In the genomic region with DNA sequence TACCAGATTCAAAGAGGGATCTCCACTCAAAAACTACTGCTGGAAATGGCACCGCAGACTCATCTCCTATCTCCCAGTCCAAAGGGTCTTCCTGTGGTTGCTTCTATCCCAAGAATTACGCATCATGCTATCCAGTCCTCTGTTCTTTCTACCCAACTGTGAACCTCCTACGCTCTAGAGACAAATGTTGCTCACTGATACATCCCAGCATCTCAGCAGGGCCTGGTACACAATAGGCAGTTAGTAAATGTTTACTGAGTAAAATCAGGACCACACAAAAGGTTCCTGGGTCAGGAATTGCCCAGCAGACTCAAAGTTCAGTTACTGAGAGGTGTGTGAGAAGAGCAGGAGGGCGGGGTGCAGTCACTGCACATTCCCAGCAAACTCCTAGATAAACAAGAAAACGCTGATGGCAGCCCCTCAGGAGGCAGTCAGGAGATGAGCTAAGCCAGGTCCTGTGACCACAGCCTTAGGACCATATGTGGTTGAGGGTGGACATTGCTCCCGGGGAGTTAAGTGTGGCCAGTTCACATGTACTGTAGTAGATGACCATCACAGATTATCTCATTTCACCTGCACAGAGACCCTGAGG, we compare ENCODE assay signal across 23 mouse cellular contexts. TPM values are rescaled to one million over a fixed set of nuclear protein-coding genes. Genes with fewer than 3 reads are reported as not detected.
A peak's percentile ranks its signal among the peaks of the same experiment; 100 is the strongest.
DNase-seq lines count a peak whose midpoint lies in the region; ATAC-seq and TF ChIP-seq lines count a peak whose summit lies in the region.
"Had no signal": no experiment of that assay in that cellular context is flagged by ENCODE, and none has a peak within 500 bp of the region (broad histone marks: within the 10 kb centered on the region; RNA-seq: fewer than 3 reads in every experiment).

No protein-coding gene starts in this region.

- 76% methylated on average over 6 of the region's 6 CpGs for WGBS in heart, adult 2 months
- WGBS in lung, embryonic 15.5 days: 74% methylated on average over 6 of the region's 6 CpGs
- 56% methylated on average over 6 of the region's 6 CpGs for WGBS in intestine, postnatal 0 days

- H3K9me3 ChIP-seq in lung, embryonic 15.5 days: no peaks in the 10 kb centered on the region
- H3K9me3 ChIP-seq in intestine, postnatal 0 days (ENCODE audit: control insufficient read depth): no peaks in the 10 kb centered on the region
- H3K9me3 ChIP-seq: heart, embryonic 13.5 days; hindbrain, embryonic 10.5 days; liver, embryonic 15.5 days; stomach, embryonic 15.5 days had no signal

- TF ChIP-seq EP300 in heart, adult 2 months (IDR thresholded peaks at IDR 0.05; ENCODE audit: insufficient read depth, low read depth, low read length): no peak

- no peak overlapping the region for H3K4me3 ChIP-seq in heart, adult 2 months
- no peak overlapping the region for H3K4me3 ChIP-seq in lung, embryonic 15.5 days
- no peak overlapping the region for H3K4me3 ChIP-seq in intestine, postnatal 0 days (ENCODE audit: low read depth, low read length)
- H3K4me3 ChIP-seq: heart, embryonic 13.5 days; hindbrain, embryonic 10.5 days; liver, embryonic 15.5 days; stomach, embryonic 15.5 days had no signal

- no peak for ATAC-seq in lung, embryonic 15.5 days (ENCODE audit: borderline replicate concordance, extremely low read depth, low FRiP score, low TSS enrichment)
- peak; percentile 60 for ATAC-seq in intestine, postnatal 0 days

- no peak for DNase-seq in heart, adult 2 months
- no peak for DNase-seq in heart, postnatal 10 days
- no peak for DNase-seq in lung, adult 18-20 months
- peak; percentile 74 to 87 for DNase-seq in kidney, postnatal 25 days
- DNase-seq in cerebellum, postnatal 14 days: no peak
- no peak for DNase-seq in c-Kit-positive CD71-positive TER-119-positive erythroid progenitor cells, embryonic 14.5 days (ENCODE audit: low spot score)
- DNase-seq: adrenal gland, postnatal 10 days; cerebellum, adult 9-10 months; gastrocnemius, postnatal 25 days; thymus, adult 2 months had no signal

- H3K27me3 ChIP-seq in heart, adult 2 months (ENCODE audit: control insufficient read depth, insufficient read depth, low read length): no peaks in the 10 kb centered on the region
- peaks cover 8% of the 10 kb centered on the region; the same call in 1 of the 2 replicates for H3K27me3 ChIP-seq in lung, embryonic 15.5 days
- no peaks in the 10 kb centered on the region for H3K27me3 ChIP-seq in intestine, postnatal 0 days (replicated peaks; ENCODE audit: control insufficient read depth, insufficient read depth, low read length)
- H3K27me3 ChIP-seq: stomach, embryonic 15.5 days had no signal

- TF ChIP-seq CTCF in heart, adult 2 months (IDR thresholded peaks at IDR 0.05): no peak
- no peak for TF ChIP-seq CTCF in intestine, postnatal 0 days (IDR thresholded peaks at IDR 0.05; ENCODE audit: low read depth)

- intact Hi-C loops in heart, adult 2 months (cut with DNase I): loop anchor here (2.0 to 10.0 kb wide), 2 partner anchors 98 to 190 kb away; a partner anchor contains a TSS
- intact Hi-C loops in heart, postnatal 10 days (cut with DNase I): no loop called here

- no peak for TF ChIP-seq POLR2A in heart, adult 2 months (IDR thresholded peaks at IDR 0.05; ENCODE audit: insufficient read depth, low read depth, low read length)

- no peak overlapping the region for H3K4me2 ChIP-seq in lung, embryonic 15.5 days
- no peak overlapping the region for H3K4me2 ChIP-seq in intestine, postnatal 0 days (replicated peaks; ENCODE audit: low read depth)
- H3K4me2 ChIP-seq: heart, embryonic 13.5 days; liver, embryonic 15.5 days had no signal

- H3K27ac ChIP-seq in heart, adult 2 months: peak overlapping the region; percentile 88
- H3K27ac ChIP-seq in lung, embryonic 15.5 days: 0 out of 2 replicates have a peak overlapping the region, but pooled peaks have one; percentile 37
- peak overlapping the region; percentile 99 for H3K27ac ChIP-seq in intestine, postnatal 0 days (ENCODE audit: low read depth, low read length)
- H3K27ac ChIP-seq: hindbrain, embryonic 10.5 days; liver, embryonic 15.5 days had no signal

- H3K36me3 ChIP-seq in heart, adult 2 months (ENCODE audit: control insufficient read depth, insufficient read depth, low read length): peaks cover 12% of the 10 kb centered on the region
- no peaks in the 10 kb centered on the region for H3K36me3 ChIP-seq in lung, embryonic 15.5 days
- no peaks in the 10 kb centered on the region; the same call in 1 of the 2 replicates for H3K36me3 ChIP-seq in intestine, postnatal 0 days (ENCODE audit: control insufficient read depth, insufficient read depth)
- H3K36me3 ChIP-seq: heart, embryonic 13.5 days; hindbrain, embryonic 10.5 days; liver, embryonic 15.5 days; stomach, embryonic 15.5 days had no signal

- peaks cover 14% of the 10 kb centered on the region for H3K4me1 ChIP-seq in heart, adult 2 months (ENCODE audit: control insufficient read depth, insufficient read depth, low read length)
- peaks cover 21% of the 10 kb centered on the region for H3K4me1 ChIP-seq in lung, embryonic 15.5 days
- peaks cover 3% of the 10 kb centered on the region; the same call in 1 of the 2 replicates for H3K4me1 ChIP-seq in intestine, postnatal 0 days (replicated peaks; ENCODE audit: control insufficient read depth, insufficient read depth, low read length)

- no peak overlapping the region for H3K9ac ChIP-seq in heart, adult 2 months (ENCODE audit: low read depth, low read length)
- no peak overlapping the region for H3K9ac ChIP-seq in lung, embryonic 15.5 days
- no peak overlapping the region for H3K9ac ChIP-seq in intestine, postnatal 0 days (ENCODE audit: low read depth, low read length)
- H3K9ac ChIP-seq: heart, embryonic 13.5 days; liver, embryonic 15.5 days; stomach, embryonic 15.5 days had no signal

- no peaks in the 10 kb centered on the region for H3K79me2 ChIP-seq in heart, adult 2 months (replicated peaks; ENCODE audit: control insufficient read depth, insufficient read depth, low read length)

RNA-seq across cellular contexts. Expression of a gene that starts 4.4 kb away (rescaled TPM):
- 1 to 10 TPM; 3.6 to 3.9 TPM for total RNA-seq in heart, adult 2 months (2021)
- polyA plus RNA-seq in heart, adult 2 months (2012; rRNA removed): 3.9 and 6.1 TPM in 2 replicates
- 1 to 10 TPM; 5.9 to 8.4 TPM for total RNA-seq in heart, postnatal 10 days (2021)
- polyA plus RNA-seq in lung, embryonic 15.5 days (2015; fragmentation: Nextera tagmentation; extraction: Ambion mirVana): 17.0 and 17.6 TPM in 2 replicates
- 125 and 137 TPM in 2 replicates for polyA plus RNA-seq in intestine, postnatal 0 days (2015; fragmentation: Nextera tagmentation; extraction: Ambion mirVana)

RNA-seq across cellular contexts. Expression of a gene that starts 24.2 kb away (rescaled TPM):
- not detected for total RNA-seq in heart, adult 2 months (2021)
- not detected in 2 replicates for polyA plus RNA-seq in heart, adult 2 months (2012; rRNA removed)
- not detected for total RNA-seq in heart, postnatal 10 days (2021)
- polyA plus RNA-seq in lung, embryonic 15.5 days (2015; fragmentation: Nextera tagmentation; extraction: Ambion mirVana): not detected in 2 replicates
- polyA plus RNA-seq in intestine, postnatal 0 days (2015; fragmentation: Nextera tagmentation; extraction: Ambion mirVana): 0.08 TPM in 1 of 2 replicates, not detected in the other
- total RNA-seq: adrenal gland, postnatal 10 days; gastrocnemius, postnatal 25 days; left cerebral cortex, postnatal 14 days had no signal
- polyA plus RNA-seq: forebrain, embryonic 11.5 days; heart, embryonic 13.5 days; hindbrain, embryonic 10.5 days; limb, embryonic 14.5 days; liver, embryonic 15.5 days; neural tube, embryonic 11.5 days; spleen, adult 2 months; stomach, embryonic 15.5 days; thymus, adult 2 months had no signal

RNA-seq across cellular contexts. Expression of a gene that starts 44.6 kb away (rescaled TPM):
- 100 to 1,000 TPM in 1 of 2 experiments, 10 to 100 TPM in 1; 99.5 to 109 TPM for total RNA-seq in heart, adult 2 months (2021)
- polyA plus RNA-seq in heart, adult 2 months (2012; rRNA removed): 41.8 and 58.7 TPM in 2 replicates
- total RNA-seq in heart, postnatal 10 days (2021): 10 to 100 TPM; 90.2 to 93.8 TPM
- 45.7 and 46.2 TPM in 2 replicates for polyA plus RNA-seq in lung, embryonic 15.5 days (2015; fragmentation: Nextera tagmentation; extraction: Ambion mirVana)
- polyA plus RNA-seq in intestine, postnatal 0 days (2015; fragmentation: Nextera tagmentation; extraction: Ambion mirVana): 54.0 and 54.7 TPM in 2 replicates

RNA-seq across cellular contexts. Expression of a gene that starts 46.0 kb away (rescaled TPM):
- total RNA-seq in heart, adult 2 months (2021): not detected
- polyA plus RNA-seq in heart, adult 2 months (2012; rRNA removed): not detected in 2 replicates
- total RNA-seq in heart, postnatal 10 days (2021): not detected
- polyA plus RNA-seq in lung, embryonic 15.5 days (2015; fragmentation: Nextera tagmentation; extraction: Ambion mirVana): not detected in 2 replicates
- not detected in 2 replicates for polyA plus RNA-seq in intestine, postnatal 0 days (2015; fragmentation: Nextera tagmentation; extraction: Ambion mirVana)
- total RNA-seq: adrenal gland, postnatal 10 days; gastrocnemius, postnatal 25 days; left cerebral cortex, postnatal 14 days had no signal
- polyA plus RNA-seq: forebrain, embryonic 11.5 days; frontal cortex, adult 2 months; heart, embryonic 13.5 days; hindbrain, embryonic 10.5 days; limb, embryonic 14.5 days; liver, embryonic 15.5 days; neural tube, embryonic 11.5 days; spleen, adult 2 months; stomach, embryonic 15.5 days; thymus, adult 2 months; urinary bladder, adult 2 months had no signal

Comparison
In these comparisons a context has a peak if more than half of its experiments do, and no peak if none do; other contexts are left out.
1. DNase-seq: peak in kidney, postnatal 25 days (2 of 2); none in heart, adult 2 months (0 of 2), heart, postnatal 10 days (0 of 2), lung, adult 18-20 months (0 of 2), cerebellum, postnatal 14 days (0 of 2) and c-Kit-positive CD71-positive TER-119-positive erythroid progenitor cells, embryonic 14.5 days (single experiment).
2. H3K27ac ChIP-seq: peak in every context shown above with its lines; median percentile 99 in intestine, postnatal 0 days; 88 in heart, adult 2 months; 37 in lung, embryonic 15.5 days.